Mouse (Mus musculus) small intestine, adult 2 months (tissue): ENCODE measurements at regions not wholly inside any gene's neighbourhood (a gene's known extent, or its start where the extent isn't known, plus 50 kb on each side); places are given as distances from the start of the nearest gene placed in this dataset.

Source experiments
- CTCF ChIP-seq: fragments of 200-500 bp; IDR thresholded peaks from 2 replicates; pipeline ENCODE4 v1.5.1; 2012; ENCODE audit warnings: low read depth, mild to moderate bottlenecking, control low read depth, inconsistent platforms, low read length, moderate library complexity, mixed read lengths; ENCODE audit not compliant: insufficient replicate concordance, insufficient read length; ENCODE audit errors: extremely low read depth
- POLR2A ChIP-seq: fragments of 200-500 bp; IDR thresholded peaks from 2 replicates; pipeline ENCODE4 v1.6.1; 2012; ENCODE audit warnings: low read depth, mild to moderate bottlenecking, control low read depth, inconsistent platforms, low read length, moderate library complexity

GRCm38 (mm10) chr1:159148498-159149187 is 83.5 kb upstream of the Cop1 start:
- TF ChIP-seq CTCF (no peak), POLR2A (no peak)
